Mouse (Mus musculus) embryo, embryonic 10 days (tissue): Measurements from ENCODE around the gene Ufc1.
"Not testable (repeated sequence)": the region's sequence is repeated elsewhere in the genome, so short reads cannot be mapped to it uniquely, and the experiment has no call there.

Experiments used
- DNase-seq: peaks from one replicate; pipeline ENCODE4 v3.0.0-alpha.2; 2015; ENCODE audit warnings: low spot score

Gene Ufc1

DNA sequence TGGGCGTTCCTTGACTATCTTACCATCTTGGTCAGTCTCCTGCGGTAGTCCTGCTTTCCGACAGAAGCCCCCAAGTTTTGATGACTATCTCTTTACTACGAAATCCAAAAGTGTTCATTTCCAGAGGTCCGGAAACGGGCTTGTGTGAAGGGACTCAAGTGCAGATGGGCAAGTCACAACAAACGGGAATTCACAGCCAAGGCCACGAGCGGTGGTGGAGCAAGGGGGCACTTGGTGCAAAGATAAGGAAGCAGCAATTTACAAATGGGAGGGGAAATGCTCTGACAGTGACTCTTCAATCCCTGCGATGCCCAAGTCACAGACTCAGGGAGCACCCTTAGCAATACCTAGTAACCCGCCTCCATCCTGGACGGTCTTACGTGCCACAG, 47.4 kb downstream of the Ufc1 start:
- no peak for DNase-seq

DNA sequence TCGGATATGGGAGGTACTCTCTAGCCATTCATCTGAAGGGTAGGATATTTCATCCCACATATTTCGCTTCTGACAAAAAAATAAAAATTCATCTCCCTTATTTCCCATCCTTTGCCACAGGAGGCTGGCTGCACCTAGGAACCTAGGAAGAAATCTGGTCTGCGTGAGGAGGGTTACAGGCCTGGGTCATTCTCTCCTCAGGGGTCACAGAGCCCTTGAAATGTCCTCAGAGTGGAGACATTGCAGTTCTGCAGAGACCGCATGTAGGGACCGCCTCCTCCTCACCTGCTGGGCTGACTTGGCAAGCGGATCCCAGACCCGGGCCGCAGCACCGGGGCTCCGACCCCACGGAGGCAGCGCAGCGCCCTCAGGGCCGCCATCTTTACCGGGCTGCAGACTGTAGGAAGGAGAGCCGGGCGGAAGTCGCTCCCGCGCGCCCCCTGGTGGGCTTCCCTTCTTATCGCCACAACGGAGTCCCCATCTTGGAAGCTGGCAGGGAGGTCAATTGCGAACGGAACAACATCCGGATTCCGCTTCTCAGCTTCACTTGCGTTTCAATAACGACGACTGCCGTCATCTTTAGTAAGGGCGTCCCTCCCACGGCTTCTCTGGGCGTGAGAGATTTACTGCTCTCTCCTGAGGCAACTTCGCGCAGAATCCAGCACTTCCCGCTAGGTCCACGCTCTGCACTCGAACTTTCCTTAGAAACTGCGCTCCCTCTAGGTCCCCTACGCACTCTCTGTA, 47.9 kb downstream of the Ufc1 start:
- DNase-seq, result peak; percentile 99

DNA sequence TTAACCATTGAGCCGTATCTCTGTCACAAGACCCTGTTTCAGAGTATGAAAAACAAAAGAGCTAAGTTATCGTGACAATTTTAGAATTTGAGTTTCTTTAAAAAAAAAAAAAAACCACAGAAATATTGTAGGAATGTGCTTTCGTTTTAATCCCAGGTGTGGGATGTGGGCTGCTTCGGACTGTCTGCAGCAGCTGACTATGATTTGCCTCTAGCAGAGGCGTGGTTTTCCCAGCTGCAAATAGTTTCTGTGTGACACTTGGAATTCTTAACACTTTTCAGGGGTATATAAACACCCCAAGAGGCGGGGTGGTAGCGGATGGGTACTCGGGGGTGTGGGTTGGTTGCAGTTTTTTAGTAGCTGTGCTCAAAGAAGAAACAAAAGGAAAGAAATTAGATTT, 49.5 kb downstream of the Ufc1 start:
- no peak for DNase-seq

DNA sequence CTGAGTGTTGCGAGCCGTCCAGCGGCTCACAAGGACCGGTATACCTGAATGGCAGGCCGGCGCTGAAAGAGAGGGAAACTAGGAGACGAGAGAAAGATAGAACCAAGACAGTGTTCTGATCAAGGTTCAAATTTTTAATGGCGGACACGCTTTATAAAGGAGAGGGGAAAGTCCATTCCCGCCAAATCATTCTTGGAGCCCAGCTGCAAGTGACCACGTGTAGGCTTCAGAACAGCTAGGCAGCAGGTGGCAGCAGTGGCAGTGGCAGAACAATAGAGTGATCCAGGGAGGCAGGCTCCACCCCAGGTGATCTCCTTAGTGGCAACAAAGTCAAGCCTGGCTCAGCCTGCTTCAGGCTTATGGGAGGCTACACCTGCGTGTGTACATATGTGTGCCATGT, 52.9 kb downstream of the Ufc1 start:
- DNase-seq, result not testable (repeated sequence)

DNA sequence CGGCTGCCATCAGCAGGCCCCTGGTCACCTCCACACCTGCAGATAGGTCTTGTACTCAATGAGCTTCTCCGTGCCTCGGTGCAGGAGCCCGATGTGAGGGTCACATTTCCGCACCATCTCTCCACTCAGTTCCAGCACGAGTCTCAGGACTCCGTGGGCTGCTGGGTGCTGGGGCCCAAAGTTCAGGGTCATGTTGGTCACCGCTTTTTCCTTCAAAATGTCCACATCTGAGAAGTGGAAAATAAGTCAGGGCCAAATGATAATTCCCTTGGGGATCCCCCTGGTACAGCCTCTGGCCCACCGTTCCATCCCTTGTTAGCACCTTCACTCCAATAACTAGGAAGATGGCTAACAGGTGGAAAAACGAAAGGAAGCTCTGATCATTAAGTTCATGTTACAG, 53.9 kb downstream of the Ufc1 start:
- no peak for DNase-seq

DNA sequence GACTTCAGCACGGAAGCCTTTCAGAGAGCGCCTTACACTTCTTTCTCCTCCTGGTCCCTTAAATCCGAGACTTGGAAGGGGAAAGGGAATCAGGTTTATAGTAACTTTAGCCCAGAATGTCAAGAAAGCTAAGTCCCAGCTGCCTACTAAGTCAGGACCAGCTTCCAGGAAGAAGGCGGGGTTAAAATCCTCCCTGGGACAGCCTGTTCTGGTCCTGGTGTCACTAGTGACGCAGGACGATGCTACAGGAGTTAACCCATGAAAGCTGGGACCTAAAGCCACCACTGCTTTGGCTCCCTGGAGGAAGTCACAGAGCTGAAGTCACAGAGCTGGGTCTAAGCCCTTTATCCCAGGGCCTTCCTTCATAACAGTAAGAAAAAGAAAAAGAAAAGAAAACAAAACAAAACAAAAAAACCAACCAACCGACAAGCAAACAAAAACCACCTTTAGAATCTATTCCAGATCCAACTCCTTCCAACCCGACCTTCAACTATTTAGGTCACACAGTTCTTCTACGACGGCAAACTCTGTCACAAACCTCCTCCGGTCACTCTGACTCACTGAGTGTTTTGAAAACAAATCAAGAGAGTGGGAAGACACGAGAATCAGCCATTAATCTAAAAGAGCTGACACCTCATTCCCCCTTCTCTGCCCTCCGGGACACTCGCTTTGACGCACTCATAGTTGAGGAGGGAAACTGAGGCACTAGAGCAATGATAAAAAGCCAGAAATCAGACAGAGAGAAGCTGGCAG, 54.7 kb downstream of the Ufc1 start:
- DNase-seq, result no peak
